Mouse (Mus musculus) lung, adult 2 months (tissue): ENCODE data around the gene Ap3s2. TPM values are rescaled to one million over a fixed set of nuclear protein-coding genes. Genes with fewer than 3 reads are reported as not detected.

Experiments used
- DNase-seq: peaks from one replicate; pipeline ENCODE4 v3.0.0; 2022
- H3K4me1 ChIP-seq: fragments of 200-500 bp; 2 replicates; pipeline ENCODE4 v1.6.1; 2011; ENCODE audit warnings: low read length; ENCODE audit not compliant: control insufficient read depth, insufficient read depth
- H3K4me3 ChIP-seq: fragments of 200-500 bp; replicated peaks from 2 replicates; pipeline ENCODE3; 2011; ENCODE audit warnings: low read depth, mild to moderate bottlenecking, control low read depth, low read length; ENCODE audit errors: extremely low read depth
- CTCF ChIP-seq: fragments of 200-500 bp; IDR thresholded peaks from 2 replicates; pipeline ENCODE4 v1.5.1; 2011; ENCODE audit warnings: mild to moderate bottlenecking, low read length, control low read depth; ENCODE audit not compliant: insufficient read depth
- POLR2A ChIP-seq: fragments of 200-500 bp; IDR thresholded peaks from 2 replicates; pipeline ENCODE4 v1.6.1; 2011; ENCODE audit warnings: low read depth, mild to moderate bottlenecking, control low read depth, low read length, borderline replicate concordance; ENCODE audit errors: extremely low read depth
- WGBS: fragments of 180-500 bp; shearing (Covaris S2); methylation state at CpG from one replicate; pipeline ENCODE4 v1.1.7; 2018; 5-methylcytosine and 5-hydroxymethylcytosine counted together
- polyA plus RNA-seq: library from polyadenylated mRNA; depleted of rRNA; stranded (reverse); fragments of >200 nt; gene quantifications from 2 replicates; pipeline ENCODE4 v1.2.3, GENCODE M21; 2012

Gene Ap3s2
- polyA plus RNA-seq, 1 experiment = 15.6 TPM

- no peak overlapping the region for H3K4me3 ChIP-seq
- no peak for DNase-seq
- H3K4me1 ChIP-seq = 0 out of 2 replicates have a peak, but pooled peaks cover 3% of the 10 kb centered on the region
- 77% methylated on average over 6 of the region's 6 CpGs for WGBS
- no peak for TF ChIP-seq CTCF
- no peak for TF ChIP-seq POLR2A
These were observed 27.6 kb downstream of the Ap3s2 start for GRCm38 (mm10) chr7:79892576-79893428.

GRCm38 (mm10) chr7:79890436-79891221 is 29.8 kb downstream of the Ap3s2 start:
- Histone ChIP-seq H3K4me3 (no peak overlapping the region), H3K4me1 (peaks cover 3% of the 10 kb centered on the region; the same call in 1 of the 2 replicates)
- peak; percentile 16 for DNase-seq
- 76% methylated on average over 15 of the region's 15 CpGs for WGBS
- no peak for TF ChIP-seq POLR2A
- TF ChIP-seq CTCF = no peak

DNA sequence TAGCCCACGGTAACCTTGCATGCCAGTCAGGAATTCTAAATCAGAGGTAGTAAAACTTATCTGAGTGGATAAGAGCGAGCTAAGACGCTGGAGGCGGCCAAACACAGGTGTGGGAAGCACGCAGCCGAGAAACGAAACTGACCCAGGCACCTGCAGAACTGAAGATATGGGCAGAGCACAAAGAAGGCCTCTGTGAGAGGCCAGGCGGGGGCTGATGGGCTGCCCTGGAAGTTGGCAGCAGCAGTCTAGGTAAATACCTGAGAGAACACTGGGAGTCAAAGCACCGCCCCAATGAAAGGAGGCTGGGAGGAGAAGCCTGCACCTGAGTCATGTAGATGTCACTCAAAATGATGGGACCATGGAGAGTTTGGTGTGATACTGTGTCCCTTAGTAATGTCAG is 31.8 kb downstream of the Ap3s2 start:
- peaks cover 3% of the 10 kb centered on the region; the same call in 1 of the 2 replicates for H3K4me1 ChIP-seq
- TF ChIP-seq CTCF = no peak
- TF ChIP-seq POLR2A = no peak
- DNase-seq = no peak
- 86% methylated on average over 9 of the region's 9 CpGs for WGBS
- no peak overlapping the region for H3K4me3 ChIP-seq

- WGBS = 72% methylated on average over 7 of the region's 7 CpGs
- peaks cover under 1% of the 10 kb centered on the region; the same call in 1 of the 2 replicates for H3K4me1 ChIP-seq
- TF ChIP-seq CTCF (no peak), POLR2A (no peak)
- no peak for DNase-seq
- no peak overlapping the region for H3K4me3 ChIP-seq
These were observed 36.7 kb downstream of the Ap3s2 start for GRCm38 (mm10) chr7:79883613-79884334.

- TF ChIP-seq POLR2A (no peak), CTCF (no peak)
- no peak for DNase-seq
- no peak overlapping the region for H3K4me3 ChIP-seq
- 80% methylated on average over 6 of the region's 6 CpGs for WGBS
- H3K4me1 ChIP-seq = no peaks in the 10 kb centered on the region; the same call in 1 of the 2 replicates
These were observed 38.5 kb downstream of the Ap3s2 start for GRCm38 (mm10) chr7:79881901-79882300.

- TF ChIP-seq POLR2A (no peak), CTCF (no peak)
- no peak overlapping the region for H3K4me3 ChIP-seq
- no peaks in the 10 kb centered on the region for H3K4me1 ChIP-seq
- no peak for DNase-seq
- whole genome bisulfite sequencing = 46% methylated on average over 3 of the region's 3 CpGs
These were observed 39.5 kb downstream of the Ap3s2 start for GRCm38 (mm10) chr7:79880998-79881397.

GRCm38 (mm10) chr7:79880033-79880432 is 40.4 kb downstream of the Ap3s2 start:
- H3K4me3 ChIP-seq = no peak overlapping the region
- TF ChIP-seq CTCF (no peak), POLR2A (no peak)
- no peaks in the 10 kb centered on the region for H3K4me1 ChIP-seq
- DNase-seq = no peak
- WGBS = 90% methylated on average over 6 of the region's 6 CpGs

DNA sequence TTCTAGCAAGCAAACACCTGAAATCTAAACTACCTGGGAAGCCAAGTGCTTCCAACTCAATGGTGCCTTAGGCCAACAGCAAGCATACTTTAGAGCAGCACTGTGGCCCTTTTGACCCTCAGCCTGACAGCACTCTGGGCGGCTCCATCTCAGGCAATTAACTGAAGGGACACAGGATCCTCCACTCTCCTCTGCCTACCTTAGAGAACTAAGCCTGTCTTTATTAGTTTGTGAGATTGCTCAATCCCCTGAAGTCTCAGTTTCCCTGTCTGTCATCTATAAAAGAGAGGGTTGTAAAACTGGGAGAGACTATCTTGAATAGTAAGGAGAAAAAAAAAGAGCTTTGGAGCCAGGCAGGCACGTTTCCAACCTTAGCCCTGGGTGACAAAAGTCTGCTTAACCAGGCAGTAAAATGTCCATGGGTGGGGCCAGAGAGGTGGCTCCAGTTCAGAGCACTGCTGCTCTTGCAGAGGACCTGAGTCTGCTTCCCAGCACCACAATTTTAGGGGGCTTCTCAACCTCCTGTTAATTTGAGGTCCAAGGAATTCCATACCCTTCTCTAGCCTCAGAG is 41.9 kb downstream of the Ap3s2 start:
- no peak for TF ChIP-seq CTCF
- TF ChIP-seq POLR2A = no peak
- Histone ChIP-seq H3K4me3 (no peak overlapping the region), H3K4me1 (no peaks in the 10 kb centered on the region)
- WGBS = 77% methylated on average over 2 of the region's 2 CpGs
- DNase-seq = no peak

- DNase-seq = no peak
- WGBS = 79% methylated on average over 6 of the region's 6 CpGs
- H3K4me3 ChIP-seq = no peak overlapping the region
- TF ChIP-seq CTCF (no peak), POLR2A (no peak)
- no peaks in the 10 kb centered on the region for H3K4me1 ChIP-seq
These were observed 47.0 kb downstream of the Ap3s2 start for GRCm38 (mm10) chr7:79873407-79873806.
